Mouse (Mus musculus) left cerebral cortex, adult 2 months (tissue): ENCODE results near the gene RPS10-NUDT3. TPM values are rescaled to one million over a fixed set of nuclear protein-coding genes. Genes with fewer than 3 reads are reported as not detected.
A peak's percentile ranks its signal among the peaks of the same experiment; 100 is the strongest.

Experiments used
- DNase-seq, 2 experiments: peaks; one replicate each; pipeline ENCODE4 v3.0.0; 2021 to 2022; ENCODE audit warnings: low spot score in 2 of 2, mixed read lengths in 1 of 2; ENCODE audit errors: extremely low spot score in 1 of 2
- H3K27ac ChIP-seq: fragments of 200-600 bp; 2 replicates; pipeline ENCODE4 v1.8.1; 2022
- H3K4me3 ChIP-seq: fragments of 200-600 bp; 2 replicates; pipeline ENCODE4 v1.8.1; 2022
- CTCF ChIP-seq: fragments of 200-600 bp; IDR thresholded peaks from 2 replicates; pipeline ENCODE4 v1.8.1; 2022; ENCODE audit warnings: antibody characterized with exemption, mild to moderate bottlenecking, moderate library complexity
- intact Hi-C: fragments of 180-260 bp; cut with DNase I; formaldehyde crosslinking; loops from one replicate; pipeline ENCODE4 v1.15.1; 2025
- long read RNA-seq, 2 experiments: library from polyadenylated mRNA; stranded (forward); transcript quantifications; one replicate each; pipeline ENCODE4 v2.0.0; 2021; ENCODE audit warnings: borderline mapping rate in 2 of 2
- total RNA-seq, 2 experiments: library from RNA; stranded (reverse); gene quantifications; 2 replicates each; pipeline ENCODE4 v1.2.3; 2021

The RPS10-NUDT3 gene
- 1 to 10 TPM in 1 of 2 experiments, not detected in 1; 2.0 TPM for total RNA-seq
- long read RNA-seq, experiment 1, partial matches to known transcripts, result 0 of 2 reads
- long read RNA-seq, experiment 1, other reads (novel, unspliced or antisense), result 2 of 2 reads
- long read RNA-seq, experiment 2, partial matches to known transcripts, result 0 of 1 reads
- long read RNA-seq, experiment 2, other reads (novel, unspliced or antisense), result 1 of 1 reads

GRCm38 (mm10) chr17:27634871-27635574 lies at the start of gene RPS10-NUDT3:
TSS of gene RPS10-NUDT3 (minus strand) at chr17:27635222.
- peak; percentile 90 to 91 for DNase-seq
- Histone ChIP-seq H3K27ac (peak within 1 kb of the TSS; percentile 84), H3K4me3 (peak within 1 kb of the TSS; percentile 92)
- TF ChIP-seq CTCF, result no peak; the same call in 1 of the 2 replicates
- intact Hi-C loops, result loop anchor here (5.0 kb wide), 2 partner anchors 52 to 127 kb away; no protein-coding TSS in a partner anchor

- H3K27ac ChIP-seq, result peak overlapping the region; percentile 83
- no peak for DNase-seq
- H3K4me3 ChIP-seq, result no peak overlapping the region
- intact Hi-C loops, result no loop called here
- no peak for TF ChIP-seq CTCF
Measured at GRCm38 (mm10) chr17:27678924-27679813, 44.1 kb upstream of the RPS10-NUDT3 start.

GRCm38 (mm10) chr17:27677756-27678155 lies 42.7 kb upstream of the RPS10-NUDT3 start:
- H3K27ac ChIP-seq, result peak overlapping the region; percentile 83
- TF ChIP-seq CTCF, result no peak

GRCm38 (mm10) chr17:27676270-27676669 lies 41.2 kb upstream of the RPS10-NUDT3 start:
- intact Hi-C loops, result loop anchor here (2.0 kb wide), 2 partner anchors 19 to 33 kb away; no protein-coding TSS in a partner anchor
- Histone ChIP-seq H3K27ac (peak overlapping the region; percentile 67), H3K4me3 (no peak overlapping the region)
- TF ChIP-seq CTCF, result no peak
- DNase-seq, result no peak

More at GRCm38 (mm10) chr17:27677756-27678155, 42.7 kb upstream of the RPS10-NUDT3 start:
- no peak for DNase-seq
- no peak overlapping the region for H3K4me3 ChIP-seq
- intact Hi-C loops, result loop anchor here (1.0 to 2.0 kb wide), 3 partner anchors 8 to 35 kb away; no protein-coding TSS in a partner anchor

GRCm38 (mm10) chr17:27675453-27675852 lies 40.4 kb upstream of the RPS10-NUDT3 start:
- no peak for DNase-seq

GRCm38 (mm10) chr17:27673945-27674344 lies 38.9 kb upstream of the RPS10-NUDT3 start:
- no peak for TF ChIP-seq CTCF
- DNase-seq, result no peak
- Histone ChIP-seq H3K27ac (no peak overlapping the region; the same call in 1 of the 2 replicates), H3K4me3 (no peak overlapping the region)
- intact Hi-C loops, result no loop called here

More at GRCm38 (mm10) chr17:27675453-27675852, 40.4 kb upstream of the RPS10-NUDT3 start:
- Histone ChIP-seq H3K27ac (peak overlapping the region; percentile 67), H3K4me3 (no peak overlapping the region)
- intact Hi-C loops, result no loop called here
- TF ChIP-seq CTCF, result peak; percentile 29

- no peak overlapping the region for H3K4me3 ChIP-seq
- no peak for DNase-seq
- intact Hi-C loops, result no loop called here
- peak; percentile 37 for TF ChIP-seq CTCF
- no peak overlapping the region for H3K27ac ChIP-seq
Measured at GRCm38 (mm10) chr17:27671720-27672119, 36.7 kb upstream of the RPS10-NUDT3 start.

- intact Hi-C loops, result loop anchor here (10.0 kb wide), 1 partner anchor 176 kb away; the partner anchor contains the start of gene Snrpc
- no peak for DNase-seq
- Histone ChIP-seq H3K4me3 (no peak overlapping the region), H3K27ac (no peak overlapping the region)
- TF ChIP-seq CTCF, result no peak
Measured at GRCm38 (mm10) chr17:27658767-27659166, 23.7 kb upstream of the RPS10-NUDT3 start.

- intact Hi-C loops, result loop anchor here (2.0 to 10.0 kb wide), 4 partner anchors 20 to 178 kb away; partner anchors contain the start of gene Snrpc
- no peak for TF ChIP-seq CTCF
- Histone ChIP-seq H3K27ac (peak overlapping the region; percentile 90), H3K4me3 (peak overlapping the region; percentile 64)
- no peak for DNase-seq
Measured at GRCm38 (mm10) chr17:27657123-27657522, 22.1 kb upstream of the RPS10-NUDT3 start.

- intact Hi-C loops, result loop anchor here (1.0 to 10.0 kb wide), 5 partner anchors 17 to 178 kb away; partner anchors contain the start of gene Snrpc
- no peak for DNase-seq
- Histone ChIP-seq H3K4me3 (peak overlapping the region; percentile 64), H3K27ac (peak overlapping the region; percentile 90)
- no peak for TF ChIP-seq CTCF
Measured at GRCm38 (mm10) chr17:27656414-27656813, 21.4 kb upstream of the RPS10-NUDT3 start.

- Histone ChIP-seq H3K27ac (peak overlapping the region; percentile 90), H3K4me3 (peak overlapping the region; percentile 64)
- no peak for TF ChIP-seq CTCF
- intact Hi-C loops, result loop anchor here (1.0 to 10.0 kb wide), 5 partner anchors 17 to 179 kb away; partner anchors contain the start of gene Snrpc
- peak; percentile 74 to 82 for DNase-seq
Measured at GRCm38 (mm10) chr17:27656011-27656399, 21.0 kb upstream of the RPS10-NUDT3 start.
